Comparison of ENCODE assay signal across 1 mouse cellular context in the genomic region with DNA sequence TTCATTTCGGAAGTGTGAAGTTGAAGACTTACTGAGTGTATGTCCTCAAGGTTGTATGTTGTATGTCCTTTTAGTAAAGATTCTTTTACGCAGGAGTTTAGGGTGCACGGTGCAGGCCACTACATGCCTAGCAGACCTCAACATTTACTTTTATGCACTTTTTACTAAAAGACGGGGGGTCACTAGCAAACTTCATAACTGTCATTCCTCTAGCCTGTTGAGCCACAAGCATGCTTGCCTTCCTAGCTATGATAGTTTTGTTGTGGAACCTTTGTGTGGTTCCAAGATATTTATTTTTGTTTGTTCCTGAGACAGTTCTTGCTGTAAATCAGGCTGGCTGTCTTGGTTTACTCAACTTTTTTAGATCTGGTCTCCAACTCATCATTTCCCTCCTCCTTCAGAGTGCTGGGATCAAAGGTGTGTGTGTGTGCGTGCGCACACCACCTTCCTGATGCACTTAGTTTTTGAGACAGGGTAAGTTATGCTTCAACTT.
A peak's percentile ranks its signal among the peaks of the same experiment; 100 is the strongest.
TF ChIP-seq lines count a peak whose summit lies in the region.

No protein-coding gene starts in this region.

TF ChIP-seq in MEL, 35 proteins besides CTCF, POLR2A, EP300 and RAD21 (continued from another document):
- TF ChIP-seq TAL1 (IDR thresholded peaks at IDR 0.05; ENCODE audit: low read length) = no peak
- no peak for TF ChIP-seq TBP (IDR thresholded peaks at IDR 0.05; ENCODE audit: low read depth, low read length)
- no peak for TF ChIP-seq RCOR1 (IDR thresholded peaks at IDR 0.05; ENCODE audit: low read depth, low read length)
- TF ChIP-seq USF2 (IDR thresholded peaks at IDR 0.05; ENCODE audit: borderline replicate concordance in 1 of 2, insufficient read depth in 1 of 2, low read depth in 1 of 2, low read length in 2 of 2) = no peak
- TF ChIP-seq POLR2AphosphoS2 (IDR thresholded peaks at IDR 0.05; ENCODE audit: low read length) = no peak
- TF ChIP-seq USF1 (IDR thresholded peaks at IDR 0.05; ENCODE audit: low read depth, low read length) = no peak
- TF ChIP-seq ZKSCAN1 (IDR thresholded peaks at IDR 0.05; ENCODE audit: low read depth, low read length) = no peak
- no peak for TF ChIP-seq GATA1 (IDR thresholded peaks at IDR 0.05; ENCODE audit: low read depth, low read length)
- no peak for TF ChIP-seq CHD2 (IDR thresholded peaks at IDR 0.05; ENCODE audit: low read length)
- TF ChIP-seq JUND (IDR thresholded peaks at IDR 0.05; ENCODE audit: low read depth, low read length) = no peak
- no peak for TF ChIP-seq MAZ (IDR thresholded peaks at IDR 0.05; ENCODE audit: low read depth, low read length)
- TF ChIP-seq ZMIZ1 (IDR thresholded peaks at IDR 0.05; ENCODE audit: low read depth, low read length) = no peak
- peak; percentile 65; the same call in 1 of the 2 replicates for TF ChIP-seq CHD1 (IDR thresholded peaks at IDR 0.05; ENCODE audit: low read depth, low read length)
- TF ChIP-seq ETS1 (IDR thresholded peaks at IDR 0.05; ENCODE audit: low read depth, low read length) = no peak
- peak; percentile 64 for TF ChIP-seq MXI1 (IDR thresholded peaks at IDR 0.05; ENCODE audit: low read depth, low read length)
- no peak for TF ChIP-seq SMC3 (IDR thresholded peaks at IDR 0.05; ENCODE audit: low read depth, low read length)
- TF ChIP-seq ZC3H11A (IDR thresholded peaks at IDR 0.05; ENCODE audit: low read depth, low read length) = no peak
- TF ChIP-seq KAT2A (conservative IDR thresholded peaks at IDR 0.05; ENCODE audit: low read depth, low read length) = no peak
- no peak for TF ChIP-seq BHLHE40 (IDR thresholded peaks at IDR 0.05; ENCODE audit: borderline replicate concordance, low read depth, low read length)
- peak; percentile 52; the same call in 1 of the 2 replicates for TF ChIP-seq NRF1 (IDR thresholded peaks at IDR 0.05; ENCODE audit: insufficient read depth, low read depth, low read length, poor library complexity, severe bottlenecking)
- no peak for TF ChIP-seq UBTF (IDR thresholded peaks at IDR 0.05; ENCODE audit: borderline replicate concordance, insufficient read depth, low read depth, low read length)
- no peak for TF ChIP-seq ELF1 (IDR thresholded peaks at IDR 0.05; ENCODE audit: low read depth, low read length)
